Mouse (Mus musculus) CD4-positive, CD25-positive, alpha-beta regulatory T cell, adult 2 months (primary cell): Measurements from ENCODE around the gene Ugp2.

Experiments
- DNase-seq: peaks from one replicate; pipeline ENCODE4 v3.0.0-alpha.2; 2012; ENCODE audit warnings: low read depth, low spot score

The Ugp2 gene

GRCm38 (mm10) chr11:21371122-21371806, at the start of gene Ugp2:
Gene Ugp2, minus strand, starts transcription at chr11:21371201.
- DNase-seq = peak; percentile 98

DNA sequence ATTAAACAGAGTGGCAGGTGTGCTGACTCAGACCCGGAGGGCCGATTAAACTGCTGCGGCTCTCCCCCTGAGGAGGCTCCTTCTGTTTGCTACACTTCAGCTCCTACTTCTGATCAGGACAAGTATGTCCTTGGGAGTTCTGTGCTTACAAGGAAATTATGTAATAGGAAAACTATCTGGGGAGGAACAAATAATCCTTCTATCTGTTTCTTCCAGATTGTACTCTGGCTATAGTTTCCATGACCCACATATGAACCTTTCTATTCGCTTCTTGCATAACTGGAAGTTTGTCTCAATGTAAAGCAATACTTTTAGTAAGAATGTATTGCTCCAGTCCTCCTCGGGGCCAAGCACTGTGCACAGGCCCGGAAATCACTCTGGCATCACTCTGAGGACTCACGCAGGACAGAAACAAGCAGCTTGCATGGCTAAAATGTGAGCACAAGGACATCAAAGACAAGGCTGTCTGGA, 43.9 kb upstream of the Ugp2 start:
- no peak for DNase-seq

- no peak for DNase-seq
These were observed 35.7 kb upstream of the Ugp2 start for GRCm38 (mm10) chr11:21406668-21407067.

DNA sequence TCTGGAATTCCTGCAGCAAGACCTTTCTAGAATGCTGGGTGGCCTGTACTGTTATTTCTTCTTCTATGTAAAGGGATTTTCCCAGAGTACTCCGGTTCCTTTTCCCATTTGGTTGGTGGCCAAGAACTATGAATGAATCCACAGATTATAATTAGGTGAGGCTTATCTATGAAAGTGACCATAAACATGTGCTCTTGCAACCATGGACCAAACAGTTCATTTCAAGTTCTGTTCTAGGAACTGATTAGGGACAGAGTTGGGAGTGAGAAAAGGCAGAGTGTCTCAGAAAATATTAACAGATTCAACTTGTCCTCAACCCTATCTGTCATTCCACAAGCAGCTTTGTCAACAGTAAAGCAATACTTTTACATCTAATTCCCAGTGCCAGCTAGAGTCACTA, 35.1 kb upstream of the Ugp2 start:
- DNase-seq = no peak

DNA sequence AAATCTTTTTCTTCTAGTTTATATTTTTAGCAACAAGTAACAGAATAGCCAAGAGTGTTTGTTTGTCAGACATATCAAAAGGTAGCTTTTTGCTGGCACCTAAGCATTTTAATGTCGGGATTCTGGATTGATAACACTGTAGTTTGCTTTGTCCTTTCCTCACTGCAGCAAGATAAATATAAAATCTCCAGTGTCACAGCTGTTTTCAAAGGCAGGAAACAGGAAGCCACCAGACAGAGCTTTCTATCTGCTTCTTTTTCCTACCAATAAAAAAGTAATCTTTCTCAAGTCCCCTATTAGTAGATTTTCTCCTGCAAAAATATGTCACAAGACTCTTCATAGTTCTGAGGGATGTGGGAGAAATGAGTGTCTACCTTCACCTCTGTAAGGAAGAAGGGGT, 32.9 kb upstream of the Ugp2 start:
- DNase-seq = peak; percentile 8

- DNase-seq = no peak
These were observed 31.7 kb upstream of the Ugp2 start for GRCm38 (mm10) chr11:21402481-21403254.

GRCm38 (mm10) chr11:21401248-21401647, 30.2 kb upstream of the Ugp2 start:
- DNase-seq = no peak

- DNase-seq = no peak
These were observed 28.2 kb upstream of the Ugp2 start for GRCm38 (mm10) chr11:21399186-21399681.

DNA sequence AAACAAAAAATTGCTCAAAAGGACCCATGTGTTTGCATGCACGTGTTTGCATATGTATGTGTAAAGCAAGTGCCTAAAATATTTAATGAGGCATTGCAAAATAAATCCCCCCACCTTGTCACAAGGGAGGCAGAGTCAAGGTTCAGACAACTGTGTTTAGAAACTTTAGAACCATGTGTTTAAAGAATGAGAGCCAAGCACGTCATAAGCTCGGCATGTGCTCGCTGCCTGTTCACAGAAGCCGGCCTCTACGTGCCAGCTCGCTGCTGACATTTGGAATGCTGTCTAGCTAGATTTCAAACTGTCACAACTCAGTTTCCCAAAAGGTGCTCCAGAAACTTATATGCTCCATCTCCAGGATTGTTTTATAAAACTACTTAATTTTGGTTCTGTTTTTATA, 27.5 kb upstream of the Ugp2 start:
- DNase-seq = no peak

- DNase-seq = no peak
These were observed 15.8 kb upstream of the Ugp2 start for GRCm38 (mm10) chr11:21386790-21387189.

- no peak for DNase-seq
These were observed 3.1 kb upstream of the Ugp2 start for GRCm38 (mm10) chr11:21374096-21374495.

DNA sequence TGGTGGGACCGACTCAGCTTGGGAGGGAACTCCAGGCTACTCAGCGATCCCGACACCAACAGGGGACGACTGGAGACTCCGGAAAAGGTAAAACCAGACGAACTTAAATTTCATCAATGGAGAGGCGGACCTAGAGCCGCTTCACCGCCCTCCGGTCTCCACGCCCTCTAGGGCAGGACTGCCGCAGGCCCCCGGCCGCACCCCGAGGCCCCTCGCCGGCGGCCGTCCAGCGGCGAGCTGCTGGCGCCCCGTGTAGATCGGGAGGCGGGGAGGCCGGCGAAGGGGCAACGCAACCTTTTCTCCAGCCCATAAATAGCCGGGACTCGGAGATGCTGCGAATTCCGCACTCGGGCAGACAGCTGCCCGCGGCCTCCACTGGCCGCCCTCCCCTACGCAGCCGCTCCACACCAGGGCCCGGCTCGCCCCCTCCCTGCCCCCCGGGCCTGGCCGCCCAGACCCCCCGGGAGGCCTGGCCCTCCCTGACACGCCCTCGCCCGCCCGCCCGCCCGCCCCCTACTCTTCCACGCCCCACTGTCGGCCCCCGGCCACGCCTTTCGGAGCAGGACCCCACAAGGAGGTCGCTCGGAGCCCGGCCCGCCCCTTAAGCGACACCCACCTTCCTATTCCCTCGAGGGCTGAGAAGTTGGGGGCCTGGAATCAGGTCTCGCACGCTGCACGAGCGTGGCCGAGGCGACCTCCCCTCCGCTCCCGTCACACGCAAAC, 441 bp downstream of the Ugp2 start:
- DNase-seq = peak; percentile 69

DNA sequence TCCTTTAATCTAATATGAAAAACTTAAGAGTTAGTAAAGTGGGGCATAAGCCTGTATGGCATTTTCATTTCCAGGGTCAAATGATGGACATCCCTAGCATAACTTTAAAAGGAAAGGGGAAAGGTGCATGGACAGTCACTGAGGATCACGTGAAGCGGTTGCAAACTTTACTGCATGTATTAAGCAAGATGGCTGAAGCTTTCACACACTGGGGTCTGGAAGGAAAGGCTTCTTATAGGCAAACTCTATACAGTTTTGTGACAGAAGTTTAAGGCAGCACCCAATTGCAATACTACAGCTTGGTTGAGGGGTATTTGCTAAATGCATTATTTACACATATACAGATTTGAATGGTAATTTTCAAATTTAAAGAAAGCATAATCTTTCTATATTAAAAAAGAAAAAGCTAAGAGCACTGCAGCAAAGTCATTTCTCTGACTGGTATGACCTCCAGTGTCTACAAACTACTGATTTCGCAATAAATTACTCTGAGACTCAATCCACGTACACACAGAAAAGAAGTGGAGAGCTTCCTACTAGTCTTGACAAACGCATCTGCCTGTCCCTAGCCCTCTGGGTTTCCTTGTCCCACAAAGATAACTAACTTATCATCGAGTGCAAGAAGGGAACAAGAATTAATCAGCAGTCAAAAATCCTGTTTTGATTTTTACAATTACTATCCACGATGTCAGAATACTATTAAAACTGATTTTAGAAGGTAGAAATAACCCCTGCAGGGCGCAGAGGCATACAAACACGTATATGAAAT, 1.6 kb downstream of the Ugp2 start:
- no peak for DNase-seq

DNA sequence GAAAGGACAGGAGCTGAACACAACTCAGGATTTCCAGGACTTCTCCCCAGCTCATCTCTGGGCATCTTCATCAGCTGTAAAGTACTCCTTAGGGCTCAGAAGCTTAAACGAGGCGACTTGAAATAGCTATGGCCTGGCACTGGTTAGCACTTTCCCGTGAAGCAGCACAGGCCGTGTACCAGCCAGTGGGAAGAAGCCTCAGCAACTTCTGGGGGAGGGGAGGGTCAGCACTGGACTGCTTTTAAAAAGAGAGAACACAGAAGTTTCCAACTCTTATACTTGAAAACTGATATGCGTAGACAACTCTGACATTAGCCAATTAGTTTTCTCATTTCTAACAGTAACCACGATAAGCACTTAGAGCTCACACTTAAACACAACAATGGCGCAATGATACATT, 2.5 kb downstream of the Ugp2 start:
- no peak for DNase-seq

- no peak for DNase-seq
These were observed 7.7 kb downstream of the Ugp2 start for GRCm38 (mm10) chr11:21363144-21363940.

GRCm38 (mm10) chr11:21351296-21351695, 19.7 kb downstream of the Ugp2 start:
- DNase-seq = no peak

DNA sequence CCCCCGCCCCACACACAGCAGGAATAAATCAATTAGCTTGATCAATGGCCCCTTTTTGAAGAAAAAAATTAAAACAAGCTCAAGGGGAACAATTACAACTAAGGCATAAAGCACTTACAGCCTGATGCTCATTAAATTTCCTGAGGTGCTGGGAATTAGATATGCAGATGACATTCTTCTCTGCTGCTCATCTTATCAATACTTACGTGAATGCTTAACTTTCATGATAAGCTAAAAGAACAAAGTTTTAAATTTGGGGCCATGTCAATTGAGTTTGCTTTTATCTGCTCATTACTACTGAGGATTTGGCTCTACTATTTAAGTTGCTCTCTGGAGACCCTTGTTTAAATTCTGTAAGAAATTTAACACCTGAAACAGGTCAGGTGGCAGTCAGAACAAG, 22.1 kb downstream of the Ugp2 start:
- DNase-seq = no peak

DNA sequence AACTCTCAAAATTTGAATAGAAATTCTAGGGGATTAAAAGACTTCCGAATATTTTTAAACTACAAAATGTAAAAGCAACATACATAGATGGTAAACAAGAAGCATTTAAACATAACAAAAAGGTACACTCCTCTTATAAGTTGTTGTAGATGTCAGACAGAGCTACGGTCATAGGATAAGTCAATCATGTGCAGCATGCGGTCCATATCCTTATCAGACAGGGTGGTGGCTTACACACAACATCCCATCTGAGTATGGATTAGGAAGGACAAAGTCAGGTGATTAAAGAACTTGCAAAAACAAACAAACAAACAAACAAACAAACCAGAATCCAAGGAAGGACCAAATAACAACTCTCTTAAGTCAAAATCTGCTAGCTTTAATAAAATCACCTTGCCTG, 25.0 kb downstream of the Ugp2 start:
- DNase-seq = no peak

DNA sequence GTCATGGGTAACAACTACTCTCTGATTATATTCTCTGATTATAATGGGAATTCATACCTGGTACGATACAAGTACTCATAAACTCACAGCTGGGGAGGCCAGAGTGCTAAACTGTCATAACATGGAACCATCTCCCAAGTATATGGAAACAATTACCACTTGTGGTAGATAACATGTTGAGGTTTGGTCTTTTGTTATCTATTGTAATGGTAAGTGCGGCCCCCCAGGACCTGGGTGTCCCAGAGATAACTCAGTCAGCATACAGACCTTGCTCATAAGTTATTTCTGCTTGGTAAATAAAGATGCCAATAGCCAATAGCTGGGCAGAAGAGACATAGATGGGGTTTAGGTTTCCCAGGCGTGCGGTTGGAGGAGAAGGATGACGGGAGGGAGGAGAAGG, 27.5 kb downstream of the Ugp2 start:
- no peak for DNase-seq

DNA sequence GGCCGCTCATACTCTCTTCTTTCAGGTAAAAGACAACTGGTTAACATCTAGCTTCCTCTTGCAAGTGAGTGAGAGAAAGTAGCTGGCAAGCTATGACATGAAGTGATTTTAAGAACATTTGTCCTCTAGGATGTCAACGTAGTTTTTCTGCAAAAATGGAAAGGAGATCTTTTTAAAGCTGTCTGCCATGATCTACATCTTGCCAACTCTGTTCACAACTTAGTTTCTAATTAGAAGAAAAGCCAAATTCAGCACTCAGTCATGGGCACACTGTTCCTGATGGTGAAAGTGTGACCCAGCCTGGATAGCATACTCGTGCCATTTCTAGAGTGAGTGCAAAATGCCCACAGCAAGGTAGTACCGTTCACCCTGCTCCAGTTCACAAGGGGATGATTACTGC, 31.9 kb downstream of the Ugp2 start:
- DNase-seq = no peak

GRCm38 (mm10) chr11:21337855-21338254, 33.1 kb downstream of the Ugp2 start:
- no peak for DNase-seq
